Mouse (Mus musculus): ENCODE data around the gene Mgat5b.

DNA sequence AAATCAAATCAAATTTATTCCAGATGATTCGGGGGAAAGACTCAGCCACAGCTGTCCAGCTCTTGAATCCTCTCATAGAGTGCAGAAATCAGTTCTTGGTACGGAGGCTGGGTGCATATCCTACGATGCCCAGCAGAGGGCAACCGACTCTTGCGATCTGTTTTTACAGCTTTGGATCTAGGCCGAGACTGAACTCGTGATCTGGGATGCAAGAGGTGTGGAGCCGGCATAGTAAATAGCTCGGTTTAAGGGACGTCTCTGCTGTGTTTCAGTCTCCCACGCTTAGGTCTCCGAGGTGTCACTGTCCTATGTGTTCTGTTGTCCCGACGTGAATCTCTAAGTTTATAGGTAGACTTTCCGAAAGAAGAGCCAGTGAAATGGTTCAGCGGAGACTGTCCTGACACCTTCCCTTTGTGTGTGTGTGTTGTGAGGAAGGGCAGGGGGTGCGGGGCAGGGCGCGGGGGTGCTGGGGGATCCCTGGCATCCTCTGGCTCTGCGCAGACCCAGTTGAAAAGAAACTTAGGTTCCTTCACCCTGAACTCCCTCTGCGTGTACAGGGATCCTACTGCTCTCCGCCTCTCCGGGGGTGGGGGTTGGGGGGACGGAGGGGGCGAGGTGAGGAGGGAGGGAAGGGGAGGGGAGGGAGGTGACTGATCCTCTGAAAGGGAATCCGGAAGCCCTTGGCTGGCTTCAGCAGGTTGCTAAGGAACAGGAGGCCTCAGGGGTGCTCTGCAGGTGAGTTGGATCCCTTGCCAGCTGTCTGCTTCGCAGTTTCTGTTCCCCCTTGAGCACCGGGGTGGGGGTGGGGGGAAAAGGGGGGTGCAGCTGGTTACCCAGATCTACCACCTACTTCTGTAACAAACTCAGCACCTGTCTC lies 33.1 kb upstream of the Mgat5b start:
- TF ChIP-seq MAFK (IDR thresholded peaks at IDR 0.05; ENCODE audit: insufficient read depth, low read depth, low read length) (no peak), ZC3H11A (IDR thresholded peaks at IDR 0.05; ENCODE audit: borderline replicate concordance, low read depth, low read length) (peak; percentile 92)

All from ES-E14 (cell line).